Mouse (Mus musculus) olfactory bulb, adult 2 months (tissue): Measurements from ENCODE around the gene Npnt.

Experiments
- CTCF ChIP-seq: fragments of 200-500 bp; IDR thresholded peaks from 2 replicates; pipeline ENCODE4 v1.5.1; 2012; ENCODE audit warnings: low read depth, mild to moderate bottlenecking, low read length, moderate library complexity; ENCODE audit not compliant: insufficient read depth
- POLR2A ChIP-seq: fragments of 200-500 bp; IDR thresholded peaks from 2 replicates; pipeline ENCODE4 v1.6.1; 2012; ENCODE audit warnings: mild to moderate bottlenecking, low read depth, low read length, moderate library complexity; ENCODE audit not compliant: insufficient read depth

- TF ChIP-seq POLR2A (no peak), CTCF (no peak)
Observed at GRCm38 (mm10) chr3:132884459-132884858, 65.6 kb downstream of the Npnt start.
